Mouse (Mus musculus) embryonic facial prominence, embryonic 10.5 days (tissue): Measurements from ENCODE around the gene Slc24a3. TPM values are rescaled to one million over a fixed set of nuclear protein-coding genes. Genes with fewer than 3 reads are reported as not detected.

ENCODE experiments used
- DNase-seq: peaks from one replicate; pipeline ENCODE4 v3.0.0-alpha.2; 2017; ENCODE audit warnings: low spot score
- H3K27ac ChIP-seq: fragments of 300-500 bp; sonication (generic); replicated peaks from 2 replicates; pipeline ENCODE4 v1.5.1; 2016; ENCODE audit warnings: mild to moderate bottlenecking
- H3K27me3 ChIP-seq: fragments of 300-500 bp; sonication (generic); replicated peaks from 2 replicates; pipeline ENCODE4 v1.6.1; 2016; ENCODE audit warnings: low read depth, mild to moderate bottlenecking; ENCODE audit not compliant: poor library complexity, severe bottlenecking
- H3K36me3 ChIP-seq: fragments of 300-500 bp; sonication (generic); replicated peaks from 2 replicates; pipeline ENCODE4 v1.6.1; 2016; ENCODE audit warnings: mild to moderate bottlenecking, moderate library complexity
- H3K4me1 ChIP-seq: fragments of 300-500 bp; sonication (generic); 2 replicates; pipeline ENCODE4 v1.6.1; 2016
- H3K4me3 ChIP-seq: fragments of 300-500 bp; sonication (generic); 2 replicates; pipeline ENCODE4 v1.5.1; 2016; ENCODE audit warnings: mild to moderate bottlenecking, moderate library complexity
- H3K9me3 ChIP-seq: fragments of 300-500 bp; sonication (generic); 2 replicates; pipeline ENCODE4 v1.6.1; 2016; ENCODE audit warnings: mild to moderate bottlenecking
- WGBS: fragments of 180-500 bp; shearing (Covaris S2); methylation state at CpG from one replicate; pipeline ENCODE4 v1.1.7; 2016; 5-methylcytosine and 5-hydroxymethylcytosine counted together
- polyA plus RNA-seq: library from polyadenylated mRNA; unstranded; fragments of >200 nt; fragmentation: Nextera tagmentation; extraction: Ambion mirVana; gene quantifications from 2 replicates; pipeline ENCODE4 v1.2.1, GENCODE M21; 2016

Slc24a3 gene
- polyA plus RNA-seq, 1 experiment from 2014 or later: 0.67 TPM

- DNase-seq: no peak
- no peaks in the 10 kb centered on the region for H3K27me3 ChIP-seq
- H3K9me3 ChIP-seq: no peaks in the 10 kb centered on the region
- H3K36me3 ChIP-seq: no peaks in the 10 kb centered on the region
- H3K4me3 ChIP-seq: no peak overlapping the region
- no peak overlapping the region for H3K27ac ChIP-seq
- no peaks in the 10 kb centered on the region for H3K4me1 ChIP-seq
Observed at GRCm38 (mm10) chr2:145562493-145562892, 394.9 kb downstream of the Slc24a3 start.

- Histone ChIP-seq H3K9me3 (no peaks in the 10 kb centered on the region), H3K4me3 (no peak overlapping the region), H3K27ac (no peak overlapping the region), H3K27me3 (no peaks in the 10 kb centered on the region), H3K4me1 (no peaks in the 10 kb centered on the region), H3K36me3 (no peaks in the 10 kb centered on the region)
- DNase-seq: no peak
- WGBS: 79% methylated on average over 8 of the region's 8 CpGs
Observed at GRCm38 (mm10) chr2:145564596-145564995, 397.0 kb downstream of the Slc24a3 start.

DNA sequence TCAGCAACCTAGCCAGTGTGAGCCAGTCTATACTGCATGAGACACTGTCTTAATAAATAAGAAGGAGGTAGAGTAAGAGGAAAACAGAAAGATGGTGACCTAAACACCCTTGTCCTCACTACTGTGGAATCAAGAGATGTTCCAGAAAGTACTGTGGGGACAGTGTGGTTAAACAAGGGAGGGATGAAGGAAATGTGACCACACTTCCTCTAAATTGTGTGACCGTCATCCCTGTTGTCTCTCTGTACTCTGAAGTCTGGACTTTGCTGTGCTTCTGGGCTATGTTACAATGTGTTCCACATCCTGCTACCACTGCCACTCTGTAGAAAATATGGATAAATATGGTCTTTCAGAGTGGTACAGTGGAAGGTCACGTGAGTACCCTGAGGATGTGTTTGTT is 399.4 kb downstream of the Slc24a3 start:
- no peak overlapping the region for H3K4me3 ChIP-seq
- no peaks in the 10 kb centered on the region for H3K4me1 ChIP-seq
- no peaks in the 10 kb centered on the region for H3K27me3 ChIP-seq
- no peaks in the 10 kb centered on the region for H3K9me3 ChIP-seq
- no peak overlapping the region for H3K27ac ChIP-seq
- no peak for DNase-seq
- 86% methylated on average over 2 of the region's 2 CpGs for WGBS
- no peaks in the 10 kb centered on the region for H3K36me3 ChIP-seq

DNA sequence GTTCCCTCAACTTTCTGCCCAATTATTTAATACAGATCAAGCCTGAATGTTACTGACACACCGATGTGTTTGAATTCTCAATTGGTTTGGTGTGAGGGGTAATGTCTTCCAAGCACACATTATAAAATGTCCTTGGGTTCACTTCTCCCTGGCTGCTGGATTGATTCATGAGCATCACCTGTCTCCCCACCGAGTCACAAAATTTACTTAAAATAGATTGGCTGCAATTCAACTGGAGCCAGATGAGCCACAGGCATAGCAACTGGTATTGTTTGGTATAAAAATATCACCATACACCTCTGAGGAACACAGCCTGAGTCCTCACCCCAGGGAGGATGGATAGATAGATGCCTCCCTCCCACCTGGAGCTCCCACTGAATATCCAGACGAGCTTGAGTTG is 404.4 kb downstream of the Slc24a3 start:
- no peaks in the 10 kb centered on the region for H3K27me3 ChIP-seq
- H3K4me3 ChIP-seq: no peak overlapping the region
- WGBS: 79% methylated on average over 3 of the region's 3 CpGs
- no peaks in the 10 kb centered on the region for H3K9me3 ChIP-seq
- no peaks in the 10 kb centered on the region for H3K4me1 ChIP-seq
- no peaks in the 10 kb centered on the region for H3K36me3 ChIP-seq
- no peak for DNase-seq
- no peak overlapping the region for H3K27ac ChIP-seq

GRCm38 (mm10) chr2:145574148-145574547 is 406.6 kb downstream of the Slc24a3 start:
- WGBS: 84% methylated on average over 4 of the region's 4 CpGs
- Histone ChIP-seq H3K4me3 (no peak overlapping the region), H3K36me3 (no peaks in the 10 kb centered on the region), H3K27me3 (no peaks in the 10 kb centered on the region), H3K27ac (no peak overlapping the region), H3K9me3 (no peaks in the 10 kb centered on the region), H3K4me1 (no peaks in the 10 kb centered on the region)
- no peak for DNase-seq

- DNase-seq: no peak
- H3K4me1 ChIP-seq: peaks cover 19% of the 10 kb centered on the region
- H3K36me3 ChIP-seq: no peaks in the 10 kb centered on the region
- H3K9me3 ChIP-seq: no peaks in the 10 kb centered on the region
- WGBS: 69% methylated on average over 3 of the region's 3 CpGs
- no peak overlapping the region for H3K4me3 ChIP-seq
- H3K27me3 ChIP-seq: no peaks in the 10 kb centered on the region
- H3K27ac ChIP-seq: no peak overlapping the region
Observed at GRCm38 (mm10) chr2:145583103-145583502, 415.5 kb downstream of the Slc24a3 start.

- no peaks in the 10 kb centered on the region for H3K36me3 ChIP-seq
- H3K4me3 ChIP-seq: no peak overlapping the region
- H3K27ac ChIP-seq: no peak overlapping the region
- H3K4me1 ChIP-seq: peaks cover 19% of the 10 kb centered on the region
- DNase-seq: no peak
- no peaks in the 10 kb centered on the region for H3K9me3 ChIP-seq
- WGBS: 83% methylated on average over 3 of the region's 3 CpGs
- no peaks in the 10 kb centered on the region for H3K27me3 ChIP-seq
Observed at GRCm38 (mm10) chr2:145585437-145585836, 417.9 kb downstream of the Slc24a3 start.

GRCm38 (mm10) chr2:145588009-145588737 is 420.6 kb downstream of the Slc24a3 start:
- Histone ChIP-seq H3K27ac (no peak overlapping the region), H3K36me3 (no peaks in the 10 kb centered on the region), H3K4me1 (peaks cover 15% of the 10 kb centered on the region), H3K4me3 (no peak overlapping the region), H3K9me3 (no peaks in the 10 kb centered on the region), H3K27me3 (no peaks in the 10 kb centered on the region)
- peak; percentile 63 for DNase-seq
- 73% methylated on average over 8 of the region's 8 CpGs for WGBS

DNA sequence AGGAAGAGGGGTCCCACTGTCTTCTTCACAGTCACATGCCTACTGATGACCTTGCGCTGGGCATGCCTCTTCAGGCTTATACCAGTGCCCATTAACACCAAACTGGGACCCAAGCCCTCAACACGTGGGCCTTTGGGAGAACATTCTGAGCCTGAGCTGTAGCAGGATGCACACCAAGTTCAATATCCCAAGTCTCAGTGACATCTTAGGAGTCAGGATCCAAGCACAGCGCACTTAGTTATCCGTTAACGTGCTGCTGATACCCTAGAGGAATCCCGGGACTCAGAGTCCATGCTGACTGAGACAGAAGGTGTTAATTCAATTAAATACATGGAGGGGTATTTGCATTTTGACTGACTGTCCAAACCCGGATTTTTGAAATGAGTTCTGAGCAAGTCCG is 424.3 kb downstream of the Slc24a3 start:
- Histone ChIP-seq H3K27me3 (no peaks in the 10 kb centered on the region), H3K36me3 (no peaks in the 10 kb centered on the region), H3K9me3 (no peaks in the 10 kb centered on the region), H3K4me1 (no peaks in the 10 kb centered on the region), H3K4me3 (no peak overlapping the region), H3K27ac (no peak overlapping the region)
- DNase-seq: no peak
- WGBS: 89% methylated on average over 8 of the region's 8 CpGs

DNA sequence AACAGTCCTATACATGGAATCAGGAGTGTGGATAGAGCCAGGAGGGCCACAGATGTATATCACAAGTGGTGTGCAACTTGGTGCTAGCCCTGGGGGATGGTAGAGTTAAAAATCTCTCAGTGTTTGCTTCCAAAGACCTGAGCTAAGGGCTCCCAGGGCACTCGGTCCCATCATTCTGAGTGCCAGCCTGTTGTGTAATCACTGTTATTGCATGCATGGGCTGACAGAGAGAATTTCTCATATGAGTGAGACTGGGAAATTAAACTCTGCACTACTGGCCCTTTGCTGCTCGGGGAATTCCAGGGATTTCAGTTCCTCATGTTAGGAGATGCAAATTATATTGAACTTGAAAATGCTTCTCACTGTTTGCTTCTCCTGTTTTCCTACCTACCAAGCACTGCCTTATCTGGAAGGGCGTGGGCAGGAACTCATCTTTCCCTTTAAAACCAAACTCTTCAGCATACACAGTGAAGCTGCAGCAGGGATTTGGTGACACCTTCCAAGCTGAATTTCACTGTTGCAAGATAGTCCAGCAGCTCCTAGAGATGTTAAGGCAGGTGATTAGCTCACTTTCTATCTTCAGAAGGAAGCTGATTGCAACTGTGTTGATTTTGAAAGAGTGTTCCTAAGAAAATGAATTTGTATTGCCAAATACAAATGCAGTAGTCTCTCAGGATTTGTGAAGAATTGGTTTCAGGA is 426.2 kb downstream of the Slc24a3 start:
- no peaks in the 10 kb centered on the region for H3K9me3 ChIP-seq
- H3K36me3 ChIP-seq: no peaks in the 10 kb centered on the region
- H3K4me1 ChIP-seq: 0 out of 2 replicates have a peak, but pooled peaks cover 3% of the 10 kb centered on the region
- no peak overlapping the region for H3K4me3 ChIP-seq
- no peaks in the 10 kb centered on the region for H3K27me3 ChIP-seq
- H3K27ac ChIP-seq: no peak overlapping the region
- DNase-seq: no peak
- 80% methylated on average over 3 of the region's 3 CpGs for WGBS

DNA sequence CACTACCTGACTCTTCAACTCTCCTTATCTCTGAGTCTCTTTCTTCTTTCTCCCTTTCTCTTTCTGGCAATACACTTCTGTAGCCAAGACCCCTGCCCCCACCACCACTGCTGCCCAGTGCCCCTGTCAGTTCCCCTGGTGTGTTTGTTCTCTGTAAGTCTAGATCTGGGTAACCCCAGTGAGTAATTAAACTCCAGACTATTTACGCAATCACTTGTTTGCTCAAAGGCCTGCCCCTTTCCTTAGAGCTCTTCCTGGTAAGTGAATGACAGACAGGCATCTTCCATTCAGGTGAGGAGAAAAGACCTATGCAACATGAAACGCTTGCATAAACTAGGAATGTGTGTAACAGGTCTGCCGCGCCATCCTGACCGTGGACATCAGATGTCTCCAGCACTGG is 430.3 kb downstream of the Slc24a3 start:
- H3K36me3 ChIP-seq: no peaks in the 10 kb centered on the region
- H3K4me1 ChIP-seq: 0 out of 2 replicates have a peak, but pooled peaks cover 3% of the 10 kb centered on the region
- H3K27ac ChIP-seq: no peak overlapping the region
- H3K4me3 ChIP-seq: no peak overlapping the region
- H3K27me3 ChIP-seq: no peaks in the 10 kb centered on the region
- WGBS: 81% methylated on average over 5 of the region's 5 CpGs
- no peaks in the 10 kb centered on the region for H3K9me3 ChIP-seq
- no peak for DNase-seq

GRCm38 (mm10) chr2:145607844-145608243 is 440.3 kb downstream of the Slc24a3 start:
- Histone ChIP-seq H3K36me3 (no peaks in the 10 kb centered on the region), H3K4me3 (no peak overlapping the region), H3K27ac (no peak overlapping the region), H3K27me3 (no peaks in the 10 kb centered on the region), H3K4me1 (peaks cover 6% of the 10 kb centered on the region; the same call in 1 of the 2 replicates), H3K9me3 (no peaks in the 10 kb centered on the region)
- 84% methylated on average over 5 of the region's 5 CpGs for WGBS
- DNase-seq: no peak
